Mouse (Mus musculus) kidney, embryonic 16.5 days (tissue): ENCODE results near the gene Hnf4a. TPM values are rescaled to one million over a fixed set of nuclear protein-coding genes. Genes with fewer than 3 reads are reported as not detected.

Experiments
- ATAC-seq: fragments of 200-750 bp; cut with Nextera tagmentation; 2 replicates; pipeline ENCODE4 v1.8.0; 2017; ENCODE audit warnings: moderate TSS enrichment; ENCODE audit not compliant: low FRiP score, low TSS enrichment
- H3K27ac ChIP-seq: fragments of 300-500 bp; sonication (generic); 2 replicates; pipeline ENCODE4 v1.5.1; 2014; ENCODE audit warnings: low read length
- H3K27me3 ChIP-seq: fragments of 300-500 bp; sonication (generic); 2 replicates; pipeline ENCODE4 v1.6.1; 2014; ENCODE audit warnings: low read length, control low read depth, mixed read lengths; ENCODE audit not compliant: insufficient read depth
- H3K36me3 ChIP-seq: fragments of 300-500 bp; sonication (generic); 2 replicates; pipeline ENCODE4 v1.6.1; 2014; ENCODE audit warnings: low read length, control low read depth, mixed read lengths; ENCODE audit not compliant: insufficient read depth
- H3K4me1 ChIP-seq: fragments of 300-500 bp; sonication (generic); 2 replicates; pipeline ENCODE4 v1.6.1; 2014; ENCODE audit warnings: low read length, control low read depth, mixed read lengths; ENCODE audit not compliant: insufficient read depth
- H3K4me2 ChIP-seq: fragments of 300-500 bp; sonication (generic); replicated peaks from 2 replicates; pipeline ENCODE4 v1.6.1; 2014; ENCODE audit warnings: low read depth, low read length
- H3K4me3 ChIP-seq: fragments of 300-500 bp; sonication (generic); 2 replicates; pipeline ENCODE4 v1.5.1; 2014; ENCODE audit warnings: mild to moderate bottlenecking, low read length
- H3K9ac ChIP-seq: fragments of 300-500 bp; sonication (generic); replicated peaks from 2 replicates; pipeline ENCODE4 v1.6.1; 2014; ENCODE audit warnings: low read length
- H3K9me3 ChIP-seq: fragments of 300-500 bp; sonication (generic); 2 replicates; pipeline ENCODE4 v1.6.1; 2016; ENCODE audit warnings: low read length, control low read depth
- WGBS: fragments of 180-500 bp; shearing (Covaris S2); extraction: QIAGEN DNeasy Blood & Tissue Kit; methylation state at CpG from one replicate; pipeline ENCODE4 v1.1.7; 2014; 5-methylcytosine and 5-hydroxymethylcytosine counted together
- polyA plus RNA-seq: library from polyadenylated mRNA; unstranded; fragments of >200 nt; fragmentation: Nextera tagmentation; extraction: Ambion mirVana; gene quantifications from 2 replicates; pipeline ENCODE4 v1.2.1, GENCODE M21; 2015

Gene Hnf4a
- polyA plus RNA-seq, 1 experiment from 2014 or later, result 25.8 TPM

DNA sequence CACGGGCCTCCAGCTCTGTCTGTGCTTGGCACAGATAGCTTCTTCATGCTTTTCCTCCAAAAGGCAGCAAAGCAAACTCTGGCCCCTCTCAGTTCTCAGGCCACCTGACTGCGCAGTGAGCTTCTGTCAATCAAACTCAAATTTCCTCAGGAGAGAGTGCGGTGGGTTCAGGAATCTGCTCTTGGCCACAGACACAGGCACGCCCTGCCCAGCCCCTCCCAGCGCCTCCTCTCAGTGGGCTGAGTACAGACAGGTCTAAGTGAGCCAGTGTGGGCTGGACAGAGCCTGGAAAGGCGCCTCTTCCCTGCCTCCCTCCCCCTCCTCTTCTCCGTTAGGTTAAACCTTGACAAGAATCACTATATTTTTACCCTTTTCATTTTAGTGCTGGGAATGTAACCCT lies 101.4 kb downstream of the Hnf4a start:
- no peak overlapping the region for H3K9ac ChIP-seq
- H3K36me3 ChIP-seq, result peaks cover 5% of the 10 kb centered on the region; the same call in 1 of the 2 replicates
- peaks cover 2% of the 10 kb centered on the region; the same call in 1 of the 2 replicates for H3K4me1 ChIP-seq
- WGBS, result 89% methylated on average over 7 of the region's 7 CpGs
- H3K27ac ChIP-seq, result no peak overlapping the region
- H3K4me2 ChIP-seq, result no peak overlapping the region
- ATAC-seq, result no peak
- H3K9me3 ChIP-seq, result no peaks in the 10 kb centered on the region
- H3K4me3 ChIP-seq, result no peak overlapping the region
- H3K27me3 ChIP-seq, result no peaks in the 10 kb centered on the region

DNA sequence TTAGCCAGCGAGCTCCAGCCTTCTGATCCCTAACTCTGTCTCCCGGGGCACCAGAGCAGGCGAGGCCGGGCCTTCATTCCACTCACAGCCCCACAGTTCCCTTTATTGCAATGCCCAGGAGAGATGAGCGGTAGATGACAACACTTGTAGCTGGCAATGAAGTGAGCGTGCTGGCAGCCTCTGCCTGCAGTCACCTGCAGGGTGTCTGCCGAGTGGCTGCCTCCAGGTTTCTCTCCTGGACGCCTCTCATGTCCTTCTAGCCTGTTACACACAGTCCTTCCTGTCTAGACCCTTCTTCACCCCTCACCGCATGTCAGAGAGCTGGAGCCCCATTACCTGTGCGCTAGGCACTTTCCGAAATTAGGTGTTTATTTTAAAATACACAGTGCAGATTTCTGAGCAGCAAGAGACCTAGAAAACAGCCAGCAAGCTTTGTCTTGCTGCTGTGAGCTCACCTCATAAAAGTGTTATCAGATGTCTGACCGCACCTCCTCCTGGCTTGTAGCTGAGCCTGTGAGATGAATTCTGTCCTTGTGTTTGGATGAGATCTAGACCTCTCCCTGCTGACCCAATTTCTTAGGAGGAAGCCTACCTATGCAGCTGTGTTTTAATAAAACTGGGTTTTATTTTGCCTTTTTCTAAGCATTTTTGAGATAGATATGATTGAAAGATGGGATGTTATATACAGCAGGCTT lies 102.8 kb downstream of the Hnf4a start:
- ATAC-seq, result no peak
- no peak overlapping the region for H3K4me3 ChIP-seq
- no peak overlapping the region for H3K9ac ChIP-seq
- no peak overlapping the region for H3K27ac ChIP-seq
- WGBS, result 86% methylated on average over 12 of the region's 12 CpGs
- peaks cover 14% of the 10 kb centered on the region for H3K36me3 ChIP-seq
- no peaks in the 10 kb centered on the region for H3K27me3 ChIP-seq
- no peaks in the 10 kb centered on the region for H3K9me3 ChIP-seq
- no peak overlapping the region for H3K4me2 ChIP-seq
- H3K4me1 ChIP-seq, result no peaks in the 10 kb centered on the region

DNA sequence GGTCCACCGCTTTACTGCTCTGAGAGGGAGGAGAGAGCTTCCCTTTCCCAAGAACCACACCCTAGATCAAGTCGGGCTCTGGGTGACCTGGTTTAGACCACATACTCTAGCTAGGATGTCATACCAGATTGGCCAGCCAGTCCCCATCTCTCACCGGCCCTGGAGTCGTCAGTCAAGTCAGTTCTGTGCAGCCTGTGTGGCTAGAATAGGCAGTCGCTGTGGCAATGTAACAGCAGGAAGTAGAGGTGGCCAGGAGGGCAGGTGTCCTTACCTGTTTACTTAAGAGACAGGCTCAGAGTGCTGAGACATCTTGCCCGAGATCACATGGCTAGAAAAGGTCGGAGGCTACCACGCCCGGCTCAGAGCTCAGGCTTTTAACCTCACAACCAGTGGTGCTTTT lies 104.6 kb downstream of the Hnf4a start:
- Histone ChIP-seq H3K9me3 (no peaks in the 10 kb centered on the region), H3K27me3 (no peaks in the 10 kb centered on the region), H3K27ac (no peak overlapping the region), H3K4me3 (no peak overlapping the region), H3K9ac (no peak overlapping the region), H3K4me2 (no peak overlapping the region), H3K4me1 (no peaks in the 10 kb centered on the region), H3K36me3 (peaks cover 31% of the 10 kb centered on the region)
- no peak for ATAC-seq
- WGBS, result 79% methylated on average over 9 of the region's 9 CpGs

DNA sequence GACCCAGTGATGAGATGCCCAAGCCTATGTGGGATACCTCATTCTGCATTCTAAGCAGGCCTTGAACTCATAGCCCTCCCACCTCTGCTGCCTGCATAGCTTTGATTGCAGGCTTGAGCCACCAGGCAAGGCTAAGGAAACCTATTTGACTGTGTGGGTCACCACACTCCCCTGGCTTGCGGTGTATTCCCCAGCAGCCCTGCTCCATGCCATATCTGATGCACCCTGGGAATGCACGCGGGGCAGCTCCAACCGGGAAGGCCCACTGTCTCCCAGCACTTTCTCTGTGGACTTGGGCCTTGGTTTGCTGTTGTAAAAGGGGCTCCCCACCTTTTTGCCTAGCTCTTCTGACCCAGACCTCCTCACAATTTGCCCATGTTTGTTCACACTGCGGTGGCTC lies 106.6 kb downstream of the Hnf4a start:
- ATAC-seq, result no peak
- H3K27me3 ChIP-seq, result no peaks in the 10 kb centered on the region
- no peak overlapping the region for H3K4me2 ChIP-seq
- 93% methylated on average over 5 of the region's 5 CpGs for WGBS
- H3K9ac ChIP-seq, result no peak overlapping the region
- no peak overlapping the region for H3K27ac ChIP-seq
- no peaks in the 10 kb centered on the region for H3K4me1 ChIP-seq
- H3K36me3 ChIP-seq, result peaks cover 36% of the 10 kb centered on the region
- no peaks in the 10 kb centered on the region for H3K9me3 ChIP-seq
- no peak overlapping the region for H3K4me3 ChIP-seq

DNA sequence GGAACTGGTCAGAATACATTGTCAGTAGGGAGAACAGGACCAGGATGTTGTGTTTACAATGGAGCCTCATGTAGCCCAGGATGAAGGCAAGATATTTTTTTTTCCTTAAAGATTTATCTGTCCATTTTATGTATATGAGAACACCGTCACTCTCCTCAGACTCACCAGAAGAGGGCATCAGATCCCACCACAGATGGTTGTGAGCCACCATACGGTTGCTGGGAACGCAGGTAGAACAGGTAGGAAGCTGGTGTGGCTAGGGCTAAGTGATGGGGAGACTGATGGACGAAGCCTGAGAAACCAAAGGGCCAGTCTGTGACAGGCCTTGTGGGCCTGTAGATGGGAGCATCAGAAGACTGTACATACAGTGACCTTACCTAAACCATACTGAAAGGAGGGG lies 107.4 kb downstream of the Hnf4a start:
- Histone ChIP-seq H3K4me2 (no peak overlapping the region), H3K27ac (no peak overlapping the region), H3K9ac (no peak overlapping the region), H3K4me3 (no peak overlapping the region), H3K4me1 (no peaks in the 10 kb centered on the region), H3K36me3 (peaks cover 44% of the 10 kb centered on the region), H3K27me3 (no peaks in the 10 kb centered on the region), H3K9me3 (no peaks in the 10 kb centered on the region)
- no peak for ATAC-seq
- WGBS, result 94% methylated on average over 4 of the region's 4 CpGs

DNA sequence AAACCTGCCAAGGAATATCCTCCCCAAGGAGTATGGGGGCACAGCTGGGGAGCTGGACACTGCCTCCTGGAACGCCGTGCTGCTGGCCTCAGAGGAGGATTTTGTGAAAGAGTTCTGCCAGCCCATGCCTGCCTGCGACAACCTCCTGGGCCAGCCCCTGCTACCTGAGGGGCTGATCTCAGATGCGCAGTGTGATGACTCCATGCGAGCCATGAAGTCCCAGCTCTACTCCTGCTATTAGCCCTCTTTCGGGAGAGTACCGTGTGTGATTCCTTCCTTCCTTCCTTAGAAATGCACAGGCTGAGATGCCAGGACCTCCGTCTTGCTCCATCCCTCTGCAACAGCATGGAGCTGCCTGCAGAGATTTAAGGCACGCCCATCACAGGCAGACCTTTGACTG lies 108.8 kb downstream of the Hnf4a start:
- H3K4me3 ChIP-seq, result no peak overlapping the region
- peaks cover 54% of the 10 kb centered on the region for H3K36me3 ChIP-seq
- no peaks in the 10 kb centered on the region for H3K27me3 ChIP-seq
- H3K9ac ChIP-seq, result no peak overlapping the region
- no peak overlapping the region for H3K27ac ChIP-seq
- H3K4me2 ChIP-seq, result no peak overlapping the region
- H3K9me3 ChIP-seq, result no peaks in the 10 kb centered on the region
- ATAC-seq, result no peak
- WGBS, result 85% methylated on average over 9 of the region's 9 CpGs
- no peaks in the 10 kb centered on the region for H3K4me1 ChIP-seq

DNA sequence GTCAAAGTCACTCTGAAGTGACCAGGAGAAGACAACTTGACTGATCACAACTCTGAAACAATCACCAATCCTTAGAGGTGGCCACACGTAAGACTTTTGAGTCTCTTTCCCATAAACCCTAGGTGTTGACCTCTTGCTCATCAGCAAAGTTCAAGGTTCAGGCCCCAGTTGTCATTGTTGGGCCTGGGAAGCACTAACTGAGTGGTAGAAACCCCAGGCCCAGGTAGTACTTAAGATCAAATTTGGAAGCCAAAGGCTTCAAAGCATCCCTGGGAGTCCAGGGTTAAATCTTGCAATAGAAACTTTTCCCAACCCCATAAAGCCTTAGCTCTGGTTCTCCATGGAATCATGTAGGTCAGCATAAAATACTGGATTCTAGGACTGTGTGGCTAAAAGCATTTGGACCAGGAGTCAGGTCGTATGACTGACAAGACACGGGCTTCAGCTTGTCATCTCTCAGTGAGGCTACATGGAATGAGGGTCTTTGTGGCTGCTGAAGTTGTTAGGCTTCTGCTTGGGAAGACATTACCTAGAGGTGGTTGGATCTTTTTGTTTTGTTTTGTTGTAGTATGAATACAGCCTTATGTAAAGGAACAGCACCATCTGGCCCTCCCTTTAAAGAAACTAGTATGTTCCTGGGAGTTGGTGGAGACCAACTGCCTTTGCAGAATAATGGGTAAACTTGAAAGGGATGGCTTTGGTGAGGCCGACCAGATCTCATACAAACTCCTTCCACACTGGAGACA lies 109.5 kb downstream of the Hnf4a start:
- no peak overlapping the region for H3K4me3 ChIP-seq
- H3K4me1 ChIP-seq, result no peaks in the 10 kb centered on the region
- peaks cover 56% of the 10 kb centered on the region for H3K36me3 ChIP-seq
- no peaks in the 10 kb centered on the region for H3K27me3 ChIP-seq
- H3K27ac ChIP-seq, result no peak overlapping the region
- ATAC-seq, result no peak
- H3K9ac ChIP-seq, result no peak overlapping the region
- 90% methylated on average over 4 of the region's 4 CpGs for WGBS
- H3K4me2 ChIP-seq, result no peak overlapping the region
- H3K9me3 ChIP-seq, result no peaks in the 10 kb centered on the region

DNA sequence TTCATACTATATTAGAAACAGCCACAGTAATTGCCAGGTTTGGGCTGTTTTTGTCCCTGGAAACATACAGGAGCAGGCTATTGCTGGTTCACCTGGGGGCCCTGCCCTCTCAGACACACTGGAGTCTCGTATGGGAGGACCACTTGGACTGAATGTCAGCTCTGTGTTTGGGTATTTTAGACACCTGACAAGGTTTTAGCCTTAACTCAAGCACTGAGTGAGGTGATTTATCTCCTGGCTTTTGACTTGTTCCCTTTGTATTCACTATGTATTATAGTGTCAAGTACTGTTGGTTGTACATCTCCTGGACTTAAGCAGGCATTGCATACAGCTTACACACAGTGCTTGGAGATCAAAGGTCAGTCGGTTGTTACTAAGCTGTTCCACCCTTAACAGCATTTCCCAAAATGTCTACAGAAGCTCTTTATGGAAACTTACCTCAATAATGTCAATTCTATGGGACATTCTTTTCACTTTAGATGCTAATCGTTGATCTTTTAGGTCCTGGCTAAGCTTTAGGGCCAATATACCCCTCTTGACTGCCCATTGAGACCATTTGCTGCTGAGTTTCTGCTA lies 110.1 kb downstream of the Hnf4a start:
- Histone ChIP-seq H3K4me2 (no peak overlapping the region), H3K9ac (no peak overlapping the region), H3K4me3 (no peak overlapping the region), H3K27ac (no peak overlapping the region), H3K27me3 (no peaks in the 10 kb centered on the region), H3K9me3 (no peaks in the 10 kb centered on the region), H3K36me3 (peaks cover 57% of the 10 kb centered on the region), H3K4me1 (no peaks in the 10 kb centered on the region)
- WGBS, result 75% methylated on average over 3 of the region's 3 CpGs
- ATAC-seq, result no peak

DNA sequence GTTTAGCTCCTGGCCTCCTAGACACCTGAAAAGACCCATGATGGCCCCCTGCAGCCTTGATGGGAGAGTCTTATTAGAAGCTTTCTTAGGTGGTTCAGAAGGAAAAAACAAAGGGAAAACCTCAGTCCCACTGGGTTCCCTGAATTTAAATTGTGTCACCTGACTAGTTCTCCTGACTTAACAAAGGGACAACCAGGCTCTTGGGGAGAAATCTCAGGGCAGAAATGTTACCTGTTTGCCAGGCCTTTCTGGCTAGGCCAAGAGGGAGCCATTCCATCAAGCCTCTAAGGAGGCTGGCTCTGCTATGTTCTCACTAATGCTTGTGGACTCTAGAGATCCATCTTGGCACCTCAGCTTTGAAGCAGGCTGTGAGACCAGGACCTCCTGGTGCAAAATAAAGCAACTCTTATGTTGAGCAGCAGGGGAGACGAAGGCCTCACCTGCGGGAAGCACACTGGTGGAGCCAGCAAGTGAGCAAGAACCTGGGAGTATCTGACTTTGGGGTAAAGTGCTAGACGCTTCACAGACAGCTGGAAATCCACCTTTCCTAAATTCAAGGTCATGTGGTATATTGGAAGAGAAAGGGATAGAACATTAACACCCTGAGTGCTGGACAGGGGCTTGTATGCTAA lies 110.7 kb downstream of the Hnf4a start:
- H3K4me1 ChIP-seq, result no peaks in the 10 kb centered on the region
- H3K4me3 ChIP-seq, result no peak overlapping the region
- 91% methylated on average over 3 of the region's 3 CpGs for WGBS
- H3K27ac ChIP-seq, result no peak overlapping the region
- H3K4me2 ChIP-seq, result no peak overlapping the region
- no peak for ATAC-seq
- no peaks in the 10 kb centered on the region for H3K9me3 ChIP-seq
- no peaks in the 10 kb centered on the region for H3K27me3 ChIP-seq
- peaks cover 59% of the 10 kb centered on the region for H3K36me3 ChIP-seq
- no peak overlapping the region for H3K9ac ChIP-seq
